Mouse (Mus musculus): ENCODE data around the gene Rimkla. TPM values are rescaled to one million over a fixed set of nuclear protein-coding genes. Genes with fewer than 3 reads are reported as not detected.

The Rimkla gene
- total and polyA plus RNA-seq, 3 experiments = not detected

- H3K4me1 ChIP-seq (ENCODE audit: control insufficient read depth in 1 of 2, insufficient read depth in 2 of 2, low read length in 2 of 2) = no peaks in the 10 kb centered on the region
- H3K36me3 ChIP-seq (ENCODE audit: control insufficient read depth in 1 of 2, insufficient read depth in 2 of 2, low read length in 2 of 2) = no peaks in the 10 kb centered on the region
- peaks cover 0 to 2% of the 10 kb centered on the region in 2 experiments; a peak in 1 of 4 replicates for H3K27me3 ChIP-seq (ENCODE audit: control insufficient read depth in 1 of 2, insufficient read depth in 2 of 2, low read length in 2 of 2)
- H3K4me3 ChIP-seq (ENCODE audit: control insufficient read depth in 1 of 2, insufficient read depth in 1 of 2, low read depth in 2 of 2, low read length in 2 of 2) = no peak overlapping the region
- H3K9me3 ChIP-seq (replicated peaks; ENCODE audit: insufficient read depth, low read length) = no peaks in the 10 kb centered on the region
- peak; percentile 34 for TF ChIP-seq ZC3H11A (IDR thresholded peaks at IDR 0.05; ENCODE audit: low read depth, low read length)
- no peak for TF ChIP-seq MYB (IDR thresholded peaks at IDR 0.05; ENCODE audit: low read depth, low read length)
- TF ChIP-seq RAD21 (IDR thresholded peaks at IDR 0.05; ENCODE audit: low read depth, low read length) = peak; percentile 54
- TF ChIP-seq ZMIZ1 (IDR thresholded peaks at IDR 0.05; ENCODE audit: low read depth, low read length) = no peak
- TF ChIP-seq TCF12 (IDR thresholded peaks at IDR 0.05; ENCODE audit: low read depth, low read length) = no peak
- peak; percentile 57 for TF ChIP-seq SMC3 (IDR thresholded peaks at IDR 0.05; ENCODE audit: low read depth, low read length)
- no peak for TF ChIP-seq MAX (IDR thresholded peaks at IDR 0.05; ENCODE audit: low read length)
- TF ChIP-seq NRF1 (IDR thresholded peaks at IDR 0.05; ENCODE audit: insufficient read depth, low read depth, low read length, poor library complexity, severe bottlenecking) = no peak
- no peak for TF ChIP-seq HCFC1 (IDR thresholded peaks at IDR 0.05; ENCODE audit: low read depth, low read length)
- TF ChIP-seq JUND (IDR thresholded peaks at IDR 0.05; ENCODE audit: low read depth, low read length) = no peak
- no peak for TF ChIP-seq ZKSCAN1 (IDR thresholded peaks at IDR 0.05; ENCODE audit: low read depth, low read length)
- TF ChIP-seq CHD1 (IDR thresholded peaks at IDR 0.05; ENCODE audit: low read depth, low read length) = no peak
- TF ChIP-seq EP300 (IDR thresholded peaks at IDR 0.05; ENCODE audit: low read depth in 1 of 2, low read length in 2 of 2) = no peak
- no peak for TF ChIP-seq KAT2A (conservative IDR thresholded peaks at IDR 0.05; ENCODE audit: low read depth, low read length)
- no peak for TF ChIP-seq RCOR1 (IDR thresholded peaks at IDR 0.05; ENCODE audit: low read depth, low read length)
- no peak for TF ChIP-seq USF2 (IDR thresholded peaks at IDR 0.05; ENCODE audit: borderline replicate concordance in 1 of 2, insufficient read depth in 1 of 2, low read depth in 1 of 2, low read length in 2 of 2)
- no peak for TF ChIP-seq POLR2AphosphoS5 (IDR thresholded peaks at IDR 0.05; ENCODE audit: borderline replicate concordance, low read depth, low read length)
- TF ChIP-seq MYC (IDR thresholded peaks at IDR 0.05; ENCODE audit: low read depth, low read length) = no peak
- no peak for TF ChIP-seq UBTF (IDR thresholded peaks at IDR 0.05; ENCODE audit: borderline replicate concordance, insufficient read depth, low read depth, low read length)
- no peak for TF ChIP-seq NELFE (IDR thresholded peaks at IDR 0.05; ENCODE audit: low read depth, low read length)
- TF ChIP-seq CTCF (IDR thresholded peaks at IDR 0.05 in 2 of 3, conservative IDR thresholded peaks at IDR 0.05 in 1 of 3; ENCODE audit: control insufficient read depth in 1 of 3, insufficient read depth in 1 of 3, low read depth in 2 of 3, low read length in 3 of 3, poor library complexity in 1 of 3, severe bottlenecking in 1 of 3) = peak; percentile 36 to 61 (median 61)
- TF ChIP-seq BHLHE40 (IDR thresholded peaks at IDR 0.05; ENCODE audit: borderline replicate concordance, low read depth, low read length) = no peak
- no peak for TF ChIP-seq POLR2A (IDR thresholded peaks at IDR 0.05; ENCODE audit: control insufficient read depth in 1 of 2, insufficient read depth in 1 of 2, low read depth in 1 of 2, low read length in 2 of 2, poor library complexity in 1 of 2)
- TF ChIP-seq TBP (IDR thresholded peaks at IDR 0.05; ENCODE audit: low read depth, low read length) = no peak
- DNase-seq (ENCODE audit: low read depth, low spot score) = peak; percentile 47
- no peak overlapping the region for H3K9ac ChIP-seq (ENCODE audit: control insufficient read depth, low read depth, low read length, poor library complexity, severe bottlenecking)
- H3K79me2 ChIP-seq (ENCODE audit: control insufficient read depth, insufficient read depth, low read length, poor library complexity) = no peaks in the 10 kb centered on the region
- no peak overlapping the region for H3K27ac ChIP-seq (ENCODE audit: control insufficient read depth, low read depth, low read length)
Measured at GRCm38 (mm10) chr4:119460296-119460695, 32.1 kb downstream of the Rimkla start.

Data from MEL (cell line).